Mouse (Mus musculus): Measurements from ENCODE around the gene Actg1.

The Actg1 gene

DNA sequence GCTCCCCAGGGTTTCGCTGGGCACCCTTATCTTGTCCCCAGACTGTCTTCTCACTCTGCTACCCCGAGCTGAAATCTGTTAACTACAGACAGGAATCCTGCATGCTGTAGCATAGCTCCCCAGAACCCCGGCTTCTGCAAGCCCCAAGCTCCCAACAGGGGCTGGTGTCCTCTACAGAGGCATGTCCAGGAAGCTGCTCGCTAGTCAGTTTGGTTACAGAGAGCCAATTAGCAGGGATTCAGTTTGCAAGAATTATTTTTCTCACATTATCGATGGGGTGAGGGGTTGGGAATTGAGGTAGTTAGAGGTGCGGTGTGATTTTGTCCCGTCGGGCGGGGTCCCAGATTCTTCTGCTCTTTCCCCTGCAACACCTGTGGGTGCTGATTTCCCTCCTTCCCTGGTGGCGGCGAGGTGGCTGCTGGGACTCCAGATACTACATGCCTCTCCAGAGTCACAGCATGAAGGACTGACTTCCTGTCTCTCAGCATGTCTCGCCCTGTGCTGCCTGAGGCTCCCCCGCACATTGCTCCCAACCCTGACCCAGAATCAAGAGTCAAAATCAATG lies 31.6 kb downstream of the Actg1 start:
- in situ Hi-C loops (cut with MboI; ENCODE audit: low pct_unique_long_range_greater_than_20kb in 1 of 2, low sequenced_read_pairs in 2 of 2, unreplicated experiment in 1 of 2), result no loop called here

DNA sequence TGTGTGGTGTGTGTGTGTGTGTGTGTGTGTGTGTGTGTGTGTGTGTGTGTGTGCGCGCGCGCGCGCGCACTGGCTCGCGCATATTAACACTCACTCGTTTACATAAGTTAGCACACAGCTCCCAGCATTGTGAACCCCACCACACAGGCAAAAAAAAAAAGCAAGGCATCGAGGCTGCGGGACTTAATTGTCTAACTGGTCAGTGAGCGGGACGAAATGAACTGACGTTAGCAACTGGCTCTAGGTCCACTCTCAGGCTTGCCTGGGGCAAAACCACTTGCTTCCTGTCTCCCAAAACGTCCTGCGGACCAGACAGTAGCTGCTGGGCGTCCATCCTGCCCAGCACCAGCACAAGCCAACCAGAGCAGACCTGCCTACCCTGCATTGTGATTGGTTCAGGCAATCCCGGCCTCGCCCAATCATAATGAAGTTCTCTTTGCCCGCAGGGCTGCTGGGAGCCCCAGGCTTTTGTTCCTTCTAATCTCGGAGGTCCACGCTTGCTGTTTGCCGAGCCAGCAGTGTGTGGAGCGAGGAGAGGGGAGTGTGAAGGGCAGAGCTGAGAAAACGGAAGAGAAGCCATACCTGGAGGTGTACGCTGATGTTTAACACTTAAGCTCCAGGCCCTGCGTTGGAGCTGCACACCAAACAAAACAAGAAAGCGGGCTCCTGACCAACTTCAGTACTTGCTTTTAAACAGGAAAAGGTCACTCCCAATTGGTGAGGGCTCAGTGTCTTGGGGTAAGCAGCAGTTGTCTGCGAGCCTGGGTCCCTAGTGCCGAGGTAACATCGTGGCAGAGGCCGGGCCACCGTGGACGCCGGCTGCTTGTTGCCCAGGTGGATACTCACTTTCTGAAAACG lies 32.3 kb downstream of the Actg1 start:
- in situ Hi-C loops (cut with MboI; ENCODE audit: low pct_unique_long_range_greater_than_20kb in 1 of 2, low sequenced_read_pairs in 2 of 2, unreplicated experiment in 1 of 2), result no loop called here

DNA sequence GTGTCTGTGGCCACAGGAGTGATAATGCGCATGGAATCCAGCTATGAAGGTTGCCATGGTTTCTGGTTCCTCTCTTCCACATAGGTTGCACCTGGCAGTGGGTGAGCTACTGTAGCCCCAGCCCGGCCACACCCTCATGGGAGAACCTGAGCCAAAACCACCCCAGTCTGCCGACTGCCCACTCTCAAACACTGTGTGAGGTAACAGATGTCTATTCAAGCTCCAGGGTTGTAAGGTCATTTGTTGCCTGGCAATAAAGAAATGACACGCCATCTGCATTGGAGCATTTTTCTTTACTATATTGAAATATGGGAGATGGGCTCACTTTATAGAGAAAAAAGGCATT lies 33.0 kb downstream of the Actg1 start:
- in situ Hi-C loops (cut with MboI; ENCODE audit: low pct_unique_long_range_greater_than_20kb in 1 of 2, low sequenced_read_pairs in 2 of 2, unreplicated experiment in 1 of 2), result no loop called here

DNA sequence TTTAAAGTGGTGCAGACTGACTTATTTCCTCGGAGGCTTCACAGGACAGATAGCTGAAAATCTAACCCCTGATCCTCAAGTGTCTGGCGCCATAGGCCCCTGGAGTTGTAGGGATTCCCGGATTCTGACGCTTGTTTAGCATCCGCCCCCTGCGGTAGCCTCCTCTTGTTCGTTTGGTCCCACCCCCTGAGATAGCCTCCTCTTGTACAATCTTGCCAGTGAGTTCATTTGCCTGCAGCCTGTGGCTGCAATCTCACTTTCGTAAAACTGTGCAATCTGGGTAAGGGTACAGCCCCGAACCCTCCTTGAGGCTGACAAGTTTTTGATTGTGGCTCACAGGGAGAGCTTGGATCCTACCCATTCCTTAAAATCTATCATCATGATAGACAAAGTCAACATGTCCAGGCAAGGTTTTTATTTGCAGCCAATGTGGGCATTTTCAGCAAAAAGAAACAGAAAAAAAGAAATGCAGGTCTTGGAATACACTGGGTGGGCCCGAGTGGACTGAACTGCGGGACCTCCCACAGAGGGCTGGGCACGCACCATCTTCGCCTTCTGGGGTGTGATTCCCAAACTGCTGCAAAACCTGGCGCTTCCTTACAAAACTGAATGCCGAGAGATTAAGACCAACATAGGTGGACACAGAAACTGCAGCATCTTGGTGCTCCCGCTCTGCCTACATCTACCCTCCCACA lies 33.5 kb downstream of the Actg1 start:
- in situ Hi-C loops (cut with MboI; ENCODE audit: low pct_unique_long_range_greater_than_20kb in 1 of 2, low sequenced_read_pairs in 2 of 2, unreplicated experiment in 1 of 2), result no loop called here

DNA sequence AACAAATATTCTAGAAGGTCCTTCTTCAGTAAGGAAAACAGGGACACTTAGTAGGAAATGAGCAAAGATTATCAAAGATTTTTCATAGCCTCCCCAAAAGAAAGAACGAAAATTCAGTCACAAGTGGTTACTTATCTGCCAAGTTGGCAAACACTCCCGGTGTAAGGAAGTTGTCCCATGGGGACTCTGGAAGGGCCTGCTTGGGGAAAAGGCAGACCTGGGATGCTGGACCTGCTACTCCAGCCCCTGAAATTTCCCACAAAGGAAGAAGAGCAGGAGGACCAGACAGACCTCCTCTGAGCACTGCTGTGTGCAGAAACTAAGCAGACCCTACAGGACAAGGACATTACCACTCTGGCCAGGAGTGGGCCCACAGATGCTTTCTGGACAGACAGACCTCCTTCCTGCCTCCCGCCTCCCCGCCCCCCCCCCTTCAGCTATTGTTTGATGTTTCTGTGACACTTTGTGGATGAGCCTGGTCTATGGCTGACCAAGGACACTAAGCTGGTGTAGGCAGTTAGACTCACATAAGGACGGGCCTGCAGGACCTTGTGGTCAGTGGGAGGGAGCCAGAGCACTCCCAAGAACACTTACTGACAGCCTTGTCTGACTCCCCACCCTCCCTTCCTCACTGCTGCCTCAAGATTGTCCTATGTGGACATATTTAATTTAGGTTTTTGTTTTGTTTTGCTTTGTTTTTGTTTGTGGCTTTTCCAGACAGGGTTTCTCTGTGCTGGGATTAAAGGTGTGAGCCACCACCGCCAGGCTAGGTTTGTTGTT lies 34.2 kb downstream of the Actg1 start:
- in situ Hi-C loops (cut with MboI; ENCODE audit: low pct_unique_long_range_greater_than_20kb in 1 of 2, low sequenced_read_pairs in 2 of 2, unreplicated experiment in 1 of 2), result no loop called here

DNA sequence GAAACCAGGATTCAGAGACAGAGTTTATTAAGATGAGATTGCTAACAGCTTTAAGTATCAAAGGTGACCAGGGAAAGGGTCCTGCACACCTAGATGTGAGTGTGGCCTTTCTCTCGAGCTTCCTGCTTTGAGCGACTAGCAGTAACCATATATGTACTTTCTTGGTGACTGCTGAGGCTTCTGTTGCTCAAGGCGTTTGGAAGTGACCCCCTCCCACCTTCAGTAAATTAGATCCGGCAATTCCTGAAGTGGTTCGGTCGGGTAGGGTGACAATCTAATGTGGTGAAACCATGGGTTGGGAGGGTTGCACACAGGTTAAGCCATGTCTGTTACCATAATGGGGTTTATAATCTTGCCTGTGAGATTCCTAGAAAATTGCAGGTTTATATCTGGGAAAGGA lies 36.3 kb downstream of the Actg1 start:
- in situ Hi-C loops (cut with MboI; ENCODE audit: low pct_unique_long_range_greater_than_20kb in 1 of 2, low sequenced_read_pairs in 2 of 2, unreplicated experiment in 1 of 2), result no loop called here

DNA sequence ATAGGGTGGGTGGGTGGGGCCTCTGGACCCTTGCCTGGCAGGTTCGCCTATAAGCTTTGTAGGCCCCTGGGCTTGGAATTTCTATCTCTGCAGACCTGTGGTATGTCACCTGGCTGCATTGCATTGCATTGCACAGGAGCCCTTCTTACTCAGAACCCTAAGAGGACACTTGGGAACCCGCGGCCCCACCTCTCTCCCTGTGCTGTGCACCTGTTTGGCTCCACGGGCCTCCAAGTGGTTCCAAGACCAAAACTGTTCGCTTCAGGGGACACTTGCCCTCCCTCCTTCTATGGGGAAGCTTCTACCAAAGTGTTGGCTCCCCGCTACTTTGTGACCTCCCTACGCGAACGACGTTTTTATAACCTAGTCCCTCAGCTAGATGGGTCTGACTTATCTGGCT lies 36.8 kb downstream of the Actg1 start:
- in situ Hi-C loops (cut with MboI; ENCODE audit: low pct_unique_long_range_greater_than_20kb in 1 of 2, low sequenced_read_pairs in 2 of 2, unreplicated experiment in 1 of 2), result no loop called here

DNA sequence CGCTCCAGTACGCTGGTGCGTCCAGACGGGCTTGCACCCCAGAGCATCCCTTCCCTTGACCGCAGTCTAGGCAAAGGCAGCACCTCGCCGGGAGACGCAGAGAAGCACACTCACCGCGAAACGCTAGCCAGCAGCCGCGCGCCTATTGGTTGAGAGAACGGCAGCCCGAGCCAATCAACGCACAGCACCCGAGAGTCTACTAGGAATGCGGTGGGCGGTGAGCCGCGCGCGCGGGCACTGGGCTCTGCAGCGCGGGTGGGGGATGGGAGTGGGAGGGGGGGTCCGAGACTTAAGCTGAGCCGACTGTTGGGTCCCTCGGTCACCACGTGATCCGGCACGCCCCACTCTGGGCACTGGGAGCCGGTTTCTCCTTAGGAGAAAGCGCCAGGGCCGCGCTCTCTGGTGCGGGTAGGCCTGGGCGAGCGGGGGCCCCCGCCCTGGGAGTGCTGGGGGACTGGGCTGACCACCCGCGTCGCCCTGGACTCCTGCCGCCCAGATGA lies 37.5 kb downstream of the Actg1 start:
- in situ Hi-C loops (cut with MboI; ENCODE audit: low pct_unique_long_range_greater_than_20kb in 1 of 2, low sequenced_read_pairs in 2 of 2, unreplicated experiment in 1 of 2), result no loop called here

DNA sequence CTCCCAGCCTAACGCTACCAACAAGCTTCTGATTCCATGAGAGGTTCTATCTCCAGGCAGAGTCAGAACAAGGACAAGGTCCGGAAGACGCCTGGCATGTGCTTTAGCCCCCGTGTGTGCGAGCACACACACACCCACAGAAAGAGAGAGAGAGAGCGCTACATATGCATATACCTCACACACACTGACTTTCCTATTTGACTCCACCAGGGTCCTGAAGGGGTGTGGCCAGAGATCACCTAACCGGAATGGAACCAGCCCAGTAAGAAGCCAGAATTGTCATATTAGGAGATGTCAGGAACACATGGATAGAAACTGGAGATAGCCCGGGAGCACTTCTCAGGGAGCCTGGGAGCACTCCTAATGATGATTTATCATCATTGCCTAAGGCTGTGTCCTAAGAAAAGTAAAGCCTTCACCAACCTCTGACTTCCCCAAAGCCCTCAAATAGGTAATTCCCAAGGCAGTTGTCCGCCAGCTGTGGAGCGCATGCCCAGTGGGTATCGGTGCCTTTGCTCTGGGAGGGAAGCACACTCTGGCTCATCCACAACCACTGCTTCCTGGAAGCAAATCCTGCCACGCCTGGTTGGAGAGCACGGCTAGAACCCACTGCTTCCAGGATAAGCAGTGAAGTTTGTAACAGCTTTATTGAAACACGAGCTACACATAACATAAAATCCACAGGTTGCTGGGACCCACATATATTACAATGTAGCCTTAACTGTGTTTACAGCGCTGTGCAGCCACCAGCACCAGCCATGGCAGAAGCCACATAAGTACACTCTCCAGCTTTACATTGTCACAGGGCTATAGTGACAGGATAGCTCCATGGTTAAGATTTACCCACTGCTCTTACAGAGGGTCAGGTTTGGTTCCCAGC lies 39.7 kb downstream of the Actg1 start:
- in situ Hi-C loops (cut with MboI; ENCODE audit: low pct_unique_long_range_greater_than_20kb in 1 of 2, low sequenced_read_pairs in 2 of 2, unreplicated experiment in 1 of 2), result loop anchor here in 1 of 2 experiments (10.0 kb wide), 1 partner anchor 84 kb away; no protein-coding TSS in a partner anchor

DNA sequence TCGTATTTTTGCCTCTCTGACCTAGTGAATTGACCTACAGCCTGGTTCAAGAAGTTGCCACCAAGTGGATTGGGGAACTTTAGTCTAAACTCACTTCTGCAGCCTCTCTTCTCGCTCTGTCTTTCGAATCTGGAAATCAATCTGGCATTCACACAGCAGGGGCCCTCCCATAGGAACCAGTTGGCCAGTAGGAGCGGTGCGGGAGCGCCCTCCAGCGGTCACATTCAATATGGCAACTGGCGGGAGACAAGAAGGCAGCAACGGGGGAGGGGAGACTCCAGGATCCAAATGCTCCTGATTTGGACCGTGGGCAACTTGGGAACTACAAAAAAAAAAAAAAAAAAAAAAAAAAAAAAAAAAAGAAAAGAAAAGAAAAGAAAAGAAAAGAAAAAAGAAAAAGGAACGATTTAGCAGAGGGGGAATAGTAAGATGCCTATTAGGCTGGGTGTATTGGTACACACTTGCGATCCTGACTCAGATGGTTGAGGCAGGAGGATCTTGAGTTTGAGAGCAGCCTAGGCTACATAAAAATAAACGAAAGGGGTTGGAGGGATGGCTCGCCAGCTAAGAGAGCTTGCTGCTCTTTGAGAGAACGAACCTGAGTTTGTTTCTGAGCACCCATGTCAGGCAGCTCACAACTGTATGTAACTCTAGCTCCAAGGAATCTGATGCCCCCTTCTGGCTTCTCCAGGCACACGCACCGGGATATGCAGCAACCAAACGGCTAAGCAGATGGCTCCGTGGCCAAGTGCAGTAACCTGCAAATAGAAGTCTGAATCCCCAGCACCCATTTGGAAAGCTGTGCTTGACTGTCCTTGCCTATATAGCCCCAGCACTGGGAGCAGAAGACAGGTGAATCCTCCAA lies 40.5 kb downstream of the Actg1 start:
- in situ Hi-C loops (cut with MboI; ENCODE audit: low pct_unique_long_range_greater_than_20kb in 1 of 2, low sequenced_read_pairs in 2 of 2, unreplicated experiment in 1 of 2), result loop anchor here in 1 of 2 experiments (10.0 kb wide), 1 partner anchor 83 kb away; no protein-coding TSS in a partner anchor

DNA sequence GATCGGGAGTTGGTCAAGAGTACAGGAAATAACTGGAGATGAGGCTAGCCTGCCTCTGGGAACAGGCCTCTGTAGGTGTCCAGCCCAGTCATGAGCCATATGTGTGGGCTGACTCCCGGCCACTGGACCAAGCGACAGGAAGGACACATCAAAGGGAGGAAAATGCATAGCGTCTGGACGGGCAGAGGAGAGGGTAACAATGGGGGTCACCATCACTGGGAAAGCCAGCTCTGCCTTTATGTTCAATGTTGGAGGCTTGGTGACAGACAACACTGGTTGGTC lies 41.3 kb downstream of the Actg1 start:
- in situ Hi-C loops (cut with MboI; ENCODE audit: low pct_unique_long_range_greater_than_20kb in 1 of 2, low sequenced_read_pairs in 2 of 2, unreplicated experiment in 1 of 2), result loop anchor here in 1 of 2 experiments (10.0 kb wide), 1 partner anchor 82 kb away; no protein-coding TSS in a partner anchor

DNA sequence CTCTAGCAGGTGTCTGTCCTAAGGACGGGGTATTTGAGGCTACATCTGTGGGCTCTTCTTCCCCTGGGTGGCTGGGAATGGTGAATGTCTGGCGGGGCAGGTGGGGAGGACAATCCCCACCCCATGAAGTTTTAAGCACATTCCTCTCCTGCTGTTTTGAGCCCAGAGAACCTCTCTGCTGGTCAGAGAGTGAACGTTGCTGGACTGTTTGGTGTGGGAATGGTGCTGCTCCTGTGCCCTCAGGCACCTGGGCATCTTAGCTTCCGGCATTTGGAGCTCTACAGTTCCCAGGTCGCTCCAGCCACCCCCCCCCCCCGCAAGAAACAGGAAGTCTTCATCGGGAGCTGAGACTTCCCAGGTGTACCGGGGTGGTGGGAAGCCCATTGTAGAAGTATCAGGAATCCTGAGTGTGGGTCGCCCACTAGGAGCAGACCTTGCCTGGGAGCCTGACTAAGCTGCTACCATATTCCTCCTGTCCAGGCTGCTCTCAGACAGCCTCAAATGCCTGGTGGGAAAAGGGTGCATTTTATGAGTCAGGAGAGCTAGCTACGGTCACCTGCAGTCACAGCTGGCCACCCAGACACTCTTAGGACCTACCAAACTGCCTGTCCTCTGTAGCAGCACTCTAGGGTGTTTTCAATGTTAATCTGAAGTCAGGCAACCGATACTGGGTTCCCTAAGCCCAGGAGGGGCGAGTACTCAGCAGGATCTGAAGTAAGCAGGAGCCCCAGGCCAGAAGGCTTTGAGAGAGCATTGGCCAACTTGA lies 41.8 kb downstream of the Actg1 start:
- in situ Hi-C loops (cut with MboI; ENCODE audit: low pct_unique_long_range_greater_than_20kb in 1 of 2, low sequenced_read_pairs in 2 of 2, unreplicated experiment in 1 of 2), result loop anchor here in 1 of 2 experiments (10.0 kb wide), 1 partner anchor 82 kb away; no protein-coding TSS in a partner anchor

DNA sequence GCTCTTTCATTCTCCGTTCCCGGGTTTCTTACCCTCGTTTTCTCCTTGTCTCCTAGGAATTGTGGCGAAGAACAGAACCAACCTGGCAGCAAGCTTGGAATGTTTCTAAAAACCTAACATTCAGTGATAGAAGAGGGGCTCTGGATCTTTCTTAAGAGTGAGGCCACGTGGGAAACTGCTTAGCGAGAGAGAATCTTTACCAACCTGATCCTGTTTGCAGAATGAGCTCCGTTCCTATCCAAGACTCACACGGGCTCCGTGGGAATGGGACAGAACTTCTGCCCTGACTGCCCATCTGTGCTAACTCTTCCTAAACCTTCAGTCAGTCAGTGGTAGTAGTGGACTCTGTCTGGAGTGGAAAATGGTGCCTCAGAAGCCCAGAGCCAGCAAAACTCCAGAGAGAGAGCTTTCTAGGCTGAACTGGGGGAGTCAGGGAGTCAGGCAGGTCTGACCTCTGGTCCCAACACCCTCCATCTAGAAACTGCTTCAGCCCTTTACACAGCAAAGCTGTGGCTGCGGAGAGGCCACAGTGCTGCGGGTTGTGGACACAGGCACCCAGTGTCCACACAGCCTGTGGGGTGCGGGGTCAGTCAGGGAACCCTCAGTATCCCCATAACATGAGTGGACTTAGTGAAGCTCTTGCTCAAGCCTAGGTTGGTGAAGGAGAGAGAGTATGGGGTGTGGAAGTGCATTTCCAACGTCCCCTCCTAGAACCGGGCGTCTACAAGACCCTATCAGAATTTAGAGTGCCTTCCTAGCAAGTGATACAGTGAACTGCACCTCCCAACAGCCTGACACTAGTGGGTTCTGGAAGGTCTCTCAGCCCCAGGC lies 42.6 kb downstream of the Actg1 start:
- in situ Hi-C loops (cut with MboI; ENCODE audit: low pct_unique_long_range_greater_than_20kb in 1 of 2, low sequenced_read_pairs in 2 of 2, unreplicated experiment in 1 of 2), result loop anchor here in 1 of 2 experiments (10.0 kb wide), 1 partner anchor 81 kb away; no protein-coding TSS in a partner anchor

DNA sequence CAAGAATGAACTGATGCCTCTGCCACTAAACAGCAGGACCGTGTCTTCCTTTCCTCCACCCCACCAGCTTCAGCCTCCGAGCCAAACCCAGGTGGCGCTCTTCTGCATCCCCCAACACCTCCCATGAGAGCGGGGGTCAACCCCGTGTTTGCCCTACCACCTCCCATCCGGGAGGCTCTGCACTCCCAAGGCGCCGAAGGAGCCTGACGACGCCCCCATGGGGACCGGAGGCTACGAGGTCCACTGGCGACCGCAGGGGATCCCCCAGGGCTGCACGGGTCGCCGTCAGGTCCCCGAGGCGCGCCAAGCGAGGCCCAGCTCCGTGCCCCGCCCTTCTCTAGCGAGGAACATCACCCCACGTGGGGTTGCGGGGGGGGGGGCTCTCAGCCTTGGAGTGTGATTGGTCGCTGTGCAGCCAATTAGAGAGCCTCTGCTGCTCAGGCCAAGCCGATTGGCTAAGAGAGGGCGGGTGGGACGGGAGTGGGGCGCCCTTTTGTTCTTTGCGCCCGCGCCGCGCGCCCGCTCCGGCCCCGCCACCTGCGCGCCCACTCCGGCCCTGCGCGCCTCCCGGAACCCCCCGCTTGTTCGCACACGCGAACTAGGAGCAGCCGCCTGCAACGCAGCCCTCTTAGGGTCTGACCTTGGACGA lies 43.3 kb downstream of the Actg1 start:
- in situ Hi-C loops (cut with MboI; ENCODE audit: low pct_unique_long_range_greater_than_20kb in 1 of 2, low sequenced_read_pairs in 2 of 2, unreplicated experiment in 1 of 2), result loop anchor here in 1 of 2 experiments (10.0 kb wide), 1 partner anchor 80 kb away; no protein-coding TSS in a partner anchor

DNA sequence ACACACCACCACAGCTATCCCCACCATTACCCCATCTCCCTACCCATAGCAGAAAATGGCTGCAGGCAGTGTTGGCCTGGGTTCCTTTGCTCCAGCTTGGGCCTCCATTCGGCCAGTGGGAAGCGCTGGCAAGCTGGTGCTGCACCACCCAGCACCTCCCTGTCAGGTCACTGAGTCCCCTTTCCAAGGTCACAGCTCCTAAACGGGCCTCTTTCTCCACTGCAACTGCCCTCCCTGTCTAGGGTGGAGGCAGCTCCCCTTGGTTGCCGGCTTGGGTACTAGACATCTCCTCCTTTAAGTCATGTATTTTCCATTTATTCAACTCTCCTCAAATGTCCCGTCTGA lies 44.0 kb downstream of the Actg1 start:
- in situ Hi-C loops (cut with MboI; ENCODE audit: low pct_unique_long_range_greater_than_20kb in 1 of 2, low sequenced_read_pairs in 2 of 2, unreplicated experiment in 1 of 2), result loop anchor here in 1 of 2 experiments (10.0 kb wide), 1 partner anchor 80 kb away; no protein-coding TSS in a partner anchor
